Mouse (Mus musculus) megakaryocyte-erythroid progenitor cell, adult 5-6 weeks (primary cell): ENCODE measurements around the gene Rps27rt. TPM values are rescaled to one million over a fixed set of nuclear protein-coding genes. Genes with fewer than 3 reads are reported as not detected.

ENCODE experiments used
- ATAC-seq: replicated peaks from 2 replicates; pipeline ENCODE4 v1.8.0; 2016; ENCODE audit warnings: mild to moderate bottlenecking, inconsistent platforms; ENCODE audit not compliant: severe bottlenecking, poor library complexity, low FRiP score, low TSS enrichment
- total RNA-seq, 2 experiments: library from RNA; stranded (forward) in 1 of 2; stranded (reverse) in 1 of 2; fragments of 200-1000, 215-1000 nt in 1 of 2; fragments of >200 nt in 1 of 2; fragmentation: Nextera tagmentation in 1 of 2; gene quantifications; 2 replicates each; pipeline ENCODE4 v1.2.3; 2014 to 2017

Gene Rps27rt
- total RNA-seq, 2 experiments from 2014 or later = 148 to 358 TPM

DNA sequence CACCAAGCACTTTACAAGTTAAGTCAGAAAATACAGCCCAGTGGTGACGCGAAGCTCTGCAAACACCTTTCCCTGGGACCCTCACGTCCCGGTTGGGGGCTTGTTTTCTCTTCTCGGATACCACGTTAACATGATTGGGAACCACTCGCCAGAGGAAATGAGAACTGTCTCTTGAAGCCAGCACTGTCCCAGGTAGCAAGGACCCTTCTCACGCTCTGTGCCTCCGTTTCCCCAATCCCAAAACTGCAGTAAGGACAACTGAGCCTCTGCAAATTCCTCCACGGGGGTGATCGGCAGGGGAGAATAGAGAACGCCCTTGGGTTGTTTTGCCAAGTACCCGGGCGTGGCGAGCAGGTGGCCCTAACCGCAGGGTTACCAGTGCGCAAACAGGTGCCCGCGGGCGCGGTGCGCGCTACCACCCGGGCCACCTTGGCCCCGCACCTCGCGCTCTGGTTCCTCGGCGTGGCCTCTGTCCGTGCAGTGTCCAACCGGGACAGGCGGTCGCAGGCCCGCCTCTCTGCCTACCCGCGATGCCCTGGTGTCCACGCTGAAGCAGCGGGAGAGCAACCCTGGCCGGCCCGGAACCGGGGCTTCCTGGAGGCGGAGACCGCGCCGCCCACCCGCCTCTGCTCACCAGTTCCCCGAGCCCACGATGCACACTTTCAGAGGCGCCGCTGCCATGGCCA lies 49.4 kb downstream of the Rps27rt start:
- ATAC-seq = peak; percentile 56

GRCm38 (mm10) chr9:114932607-114933006 lies 49.9 kb downstream of the Rps27rt start:
- ATAC-seq = no peak

Other genes with a start within 250 kb of the Rps27rt start
- gene Cmtm7, start 200.9 kb downstream of the Rps27rt start, total RNA-seq (2014; fragmentation: Nextera tagmentation) = 189 and 199 TPM in 2 replicates
- gene Cmtm7, start 200.9 kb downstream of the Rps27rt start, total RNA-seq (2017) = 144 and 195 TPM in 2 replicates
- gene Cmtm8, start 138.6 kb downstream of the Rps27rt start, total RNA-seq (2014; fragmentation: Nextera tagmentation) = 1.5 TPM in 1 of 2 replicates, not detected in the other
- 1.1 TPM in 1 of 2 replicates, not detected in the other for gene Cmtm8, start 138.6 kb downstream of the Rps27rt start, total RNA-seq (2017)
- gene Gpd1l, start 48.8 kb downstream of the Rps27rt start, total RNA-seq (2014; fragmentation: Nextera tagmentation) = 19.1 and 21.5 TPM in 2 replicates
- 17.3 and 19.5 TPM in 2 replicates for gene Gpd1l, start 48.8 kb downstream of the Rps27rt start, total RNA-seq (2017)
- gene Osbpl10, start 4.2 kb downstream of the Rps27rt start, total RNA-seq (2014; fragmentation: Nextera tagmentation) = 0.50 TPM in 1 of 2 replicates, not detected in the other
- gene Osbpl10, start 4.2 kb downstream of the Rps27rt start, total RNA-seq (2017) = 0.53 and 1.8 TPM in 2 replicates